ENCODE assay signal across 25 mouse cellular contexts in genomic region chr1:169812512-169813101, GRCm38 (mm10).
DNase-seq lines count a peak whose midpoint lies in the region; ATAC-seq lines count a peak whose summit lies in the region.
"Had no signal": no experiment of that assay in that cellular context is flagged by ENCODE, and none has a peak within 500 bp of the region (broad histone marks: within the 10 kb centered on the region; RNA-seq: fewer than 3 reads in every experiment).

No protein-coding gene starts in this region.

- no peak overlapping the region for H3K4me3 ChIP-seq in midbrain, embryonic 14.5 days (replicated peaks; ENCODE audit: low read depth, low read length)
- no peak overlapping the region for H3K4me3 ChIP-seq in midbrain, embryonic 11.5 days (ENCODE audit: low read depth, low read length)
- H3K4me3 ChIP-seq in hindbrain, embryonic 12.5 days: no peak overlapping the region
- H3K4me3 ChIP-seq in hindbrain, embryonic 16.5 days (ENCODE audit: low read length): no peak overlapping the region
- H3K4me3 ChIP-seq in neural tube, embryonic 15.5 days (replicated peaks): no peak overlapping the region
- H3K4me3 ChIP-seq: forebrain, embryonic 13.5 days; midbrain, embryonic 12.5 days had no signal

- no peak overlapping the region for H3K4me2 ChIP-seq in midbrain, embryonic 14.5 days (ENCODE audit: low read length)
- no peak overlapping the region for H3K4me2 ChIP-seq in midbrain, embryonic 11.5 days
- no peak overlapping the region for H3K4me2 ChIP-seq in hindbrain, embryonic 12.5 days (replicated peaks)
- no peak overlapping the region for H3K4me2 ChIP-seq in hindbrain, embryonic 16.5 days (ENCODE audit: low read length)
- no peak overlapping the region; the same call in 1 of the 2 replicates for H3K4me2 ChIP-seq in neural tube, embryonic 15.5 days
- H3K4me2 ChIP-seq: forebrain, embryonic 13.5 days; midbrain, embryonic 12.5 days had no signal

- H3K27me3 ChIP-seq in midbrain, embryonic 14.5 days (ENCODE audit: control insufficient read depth, insufficient read depth, low read length): no peaks in the 10 kb centered on the region
- no peaks in the 10 kb centered on the region for H3K27me3 ChIP-seq in midbrain, embryonic 11.5 days (ENCODE audit: control insufficient read depth, insufficient read depth, low read length)
- H3K27me3 ChIP-seq in hindbrain, embryonic 12.5 days: no peaks in the 10 kb centered on the region
- no peaks in the 10 kb centered on the region for H3K27me3 ChIP-seq in hindbrain, embryonic 16.5 days (replicated peaks; ENCODE audit: control insufficient read depth, insufficient read depth, low read length)
- H3K27me3 ChIP-seq in neural tube, embryonic 15.5 days (replicated peaks): no peaks in the 10 kb centered on the region
- H3K27me3 ChIP-seq: forebrain, embryonic 13.5 days; midbrain, embryonic 12.5 days had no signal

- no peak for DNase-seq in midbrain, embryonic 14.5 days
- DNase-seq in midbrain, embryonic 11.5 days (ENCODE audit: low spot score, missing footprints): no peak
- no peak for DNase-seq in urinary bladder, postnatal 10 days (ENCODE audit: low spot score)
- no peak for DNase-seq in thymus, postnatal 36 days
- DNase-seq: adrenal gland, postnatal 14 days; cerebellum, adult 2 months; cerebellum, postnatal 14 days; gastrocnemius, postnatal 14 days; heart, postnatal 14 days; kidney, adult 8-10 months; kidney, postnatal 4 days; layer of hippocampus, postnatal 36 days; liver; lung, adult 2 months; lung, postnatal 10 days had no signal

- H3K9ac ChIP-seq in midbrain, embryonic 14.5 days (replicated peaks; ENCODE audit: low read length): no peak overlapping the region
- no peak overlapping the region for H3K9ac ChIP-seq in midbrain, embryonic 11.5 days (ENCODE audit: low read length)
- no peak overlapping the region for H3K9ac ChIP-seq in hindbrain, embryonic 12.5 days
- no peak overlapping the region for H3K9ac ChIP-seq in hindbrain, embryonic 16.5 days (ENCODE audit: low read depth, low read length)
- no peak overlapping the region for H3K9ac ChIP-seq in neural tube, embryonic 15.5 days (replicated peaks)
- H3K9ac ChIP-seq: forebrain, embryonic 13.5 days; liver, embryonic 14.5 days; midbrain, embryonic 12.5 days had no signal

- 69% methylated on average over 9 of the region's 9 CpGs for WGBS in midbrain, embryonic 14.5 days
- 78% methylated on average over 9 of the region's 9 CpGs for WGBS in midbrain, embryonic 11.5 days
- WGBS in hindbrain, embryonic 12.5 days: 71% methylated on average over 9 of the region's 9 CpGs
- WGBS in hindbrain, embryonic 16.5 days: 40% methylated on average over 9 of the region's 9 CpGs
- WGBS in neural tube, embryonic 15.5 days: 36% methylated on average over 9 of the region's 9 CpGs

- H3K4me1 ChIP-seq in midbrain, embryonic 14.5 days (ENCODE audit: control insufficient read depth, insufficient read depth, low read length): no peaks in the 10 kb centered on the region
- H3K4me1 ChIP-seq in midbrain, embryonic 11.5 days (ENCODE audit: control insufficient read depth, insufficient read depth, low read length): no peaks in the 10 kb centered on the region
- peaks cover 2% of the 10 kb centered on the region; the same call in 1 of the 2 replicates for H3K4me1 ChIP-seq in hindbrain, embryonic 12.5 days
- H3K4me1 ChIP-seq in hindbrain, embryonic 16.5 days (ENCODE audit: control insufficient read depth, insufficient read depth, low read depth, low read length): no peaks in the 10 kb centered on the region
- peaks cover 8% of the 10 kb centered on the region for H3K4me1 ChIP-seq in neural tube, embryonic 15.5 days
- H3K4me1 ChIP-seq: forebrain, embryonic 13.5 days had no signal

- H3K27ac ChIP-seq in midbrain, embryonic 14.5 days (replicated peaks; ENCODE audit: low read depth, low read length): 0 out of 2 replicates have a peak overlapping the region, but pooled peaks have one; percentile 49
- no peak overlapping the region for H3K27ac ChIP-seq in midbrain, embryonic 11.5 days (ENCODE audit: low read depth, low read length)
- peak overlapping the region; percentile 57; the same call in 1 of the 2 replicates for H3K27ac ChIP-seq in hindbrain, embryonic 12.5 days
- no peak overlapping the region for H3K27ac ChIP-seq in hindbrain, embryonic 16.5 days (ENCODE audit: low read depth, low read length)
- 0 out of 2 replicates have a peak overlapping the region, but pooled peaks have one; percentile 54 for H3K27ac ChIP-seq in neural tube, embryonic 15.5 days (replicated peaks)
- H3K27ac ChIP-seq: forebrain, embryonic 13.5 days; kidney, postnatal 0 days; liver, embryonic 14.5 days; macrophage; midbrain, embryonic 12.5 days had no signal

- H3K9me3 ChIP-seq in midbrain, embryonic 14.5 days (ENCODE audit: control insufficient read depth, low read length): no peaks in the 10 kb centered on the region
- H3K9me3 ChIP-seq in midbrain, embryonic 11.5 days (ENCODE audit: control insufficient read depth, low read length): no peaks in the 10 kb centered on the region
- no peaks in the 10 kb centered on the region for H3K9me3 ChIP-seq in hindbrain, embryonic 12.5 days (replicated peaks)
- no peaks in the 10 kb centered on the region for H3K9me3 ChIP-seq in hindbrain, embryonic 16.5 days (ENCODE audit: control insufficient read depth, low read length)
- no peaks in the 10 kb centered on the region for H3K9me3 ChIP-seq in neural tube, embryonic 15.5 days (replicated peaks)
- H3K9me3 ChIP-seq: forebrain, embryonic 13.5 days; midbrain, embryonic 12.5 days had no signal

- ATAC-seq in midbrain, embryonic 14.5 days (ENCODE audit: low FRiP score, low TSS enrichment): no peak
- ATAC-seq in midbrain, embryonic 11.5 days (ENCODE audit: low FRiP score): no peak
- ATAC-seq in hindbrain, embryonic 12.5 days (ENCODE audit: low FRiP score): peak; percentile 68
- ATAC-seq in hindbrain, embryonic 16.5 days: 0 out of 2 replicates have a peak, but pooled peaks have one; percentile 48
- ATAC-seq in neural tube, embryonic 15.5 days (ENCODE audit: low FRiP score): 0 out of 2 replicates have a peak, but pooled peaks have one; percentile 70
- ATAC-seq: CD4-positive, CD25-positive, alpha-beta regulatory T cell, adult 4 months; forebrain, embryonic 13.5 days; intestine, embryonic 16.5 days had no signal

- H3K36me3 ChIP-seq in midbrain, embryonic 14.5 days (ENCODE audit: control insufficient read depth, insufficient read depth, low read length): no peaks in the 10 kb centered on the region
- no peaks in the 10 kb centered on the region for H3K36me3 ChIP-seq in midbrain, embryonic 11.5 days (ENCODE audit: control insufficient read depth, insufficient read depth, low read length)
- no peaks in the 10 kb centered on the region for H3K36me3 ChIP-seq in hindbrain, embryonic 12.5 days
- no peaks in the 10 kb centered on the region for H3K36me3 ChIP-seq in hindbrain, embryonic 16.5 days (ENCODE audit: control insufficient read depth, insufficient read depth, low read length)
- no peaks in the 10 kb centered on the region for H3K36me3 ChIP-seq in neural tube, embryonic 15.5 days
- H3K36me3 ChIP-seq: midbrain, embryonic 12.5 days had no signal

Comparison
In these comparisons a context has a peak if more than half of its experiments do, and no peak if none do; other contexts are left out.
1. H3K27ac ChIP-seq: peak in midbrain, embryonic 14.5 days (single experiment), hindbrain, embryonic 12.5 days (single experiment) and neural tube, embryonic 15.5 days (single experiment); none in midbrain, embryonic 11.5 days (single experiment) and hindbrain, embryonic 16.5 days (single experiment).
2. ATAC-seq: peak in hindbrain, embryonic 12.5 days (single experiment), hindbrain, embryonic 16.5 days (single experiment) and neural tube, embryonic 15.5 days (single experiment); none in midbrain, embryonic 14.5 days (single experiment) and midbrain, embryonic 11.5 days (single experiment).